Mouse (Mus musculus) heart, adult 2 months (tissue): ENCODE data around the gene Wrap53. TPM values are rescaled to one million over a fixed set of nuclear protein-coding genes. Genes with fewer than 3 reads are reported as not detected.

Experiments used
- DNase-seq, 2 experiments: peaks; one replicate each; pipeline ENCODE4 v3.0.0; 2021
- H3K27ac ChIP-seq: fragments of 200-600 bp; 2 replicates; pipeline ENCODE4 v1.8.1; 2022
- H3K27me3 ChIP-seq: fragments of 200-500 bp; 2 replicates; pipeline ENCODE4 v1.6.1; 2012; ENCODE audit warnings: mild to moderate bottlenecking, low read length, inconsistent platforms, mixed read lengths; ENCODE audit not compliant: control insufficient read depth, insufficient read depth
- H3K36me3 ChIP-seq: fragments of 200-500 bp; 2 replicates; pipeline ENCODE4 v1.6.1; 2012; ENCODE audit warnings: low read length, inconsistent platforms; ENCODE audit not compliant: control insufficient read depth, insufficient read depth
- H3K4me1 ChIP-seq: fragments of 200-500 bp; 2 replicates; pipeline ENCODE4 v1.6.1; 2011; ENCODE audit warnings: low read length; ENCODE audit not compliant: control insufficient read depth, insufficient read depth
- H3K4me3 ChIP-seq: fragments of 200-600 bp; 2 replicates; pipeline ENCODE4 v1.8.1; 2022
- H3K79me2 ChIP-seq: fragments of 200-500 bp; replicated peaks from 2 replicates; pipeline ENCODE4 v1.6.1; 2012; ENCODE audit warnings: mild to moderate bottlenecking, inconsistent platforms, low read length, moderate library complexity, mixed read lengths; ENCODE audit not compliant: control insufficient read depth, insufficient read depth
- H3K9ac ChIP-seq: fragments of 200-500 bp; 2 replicates; pipeline ENCODE4 v1.6.1; 2012; ENCODE audit warnings: low read depth, mild to moderate bottlenecking, control low read depth, inconsistent platforms, low read length, mixed read lengths
- CTCF ChIP-seq: fragments of 200-600 bp; IDR thresholded peaks from 2 replicates; pipeline ENCODE4 v1.8.1; 2022; ENCODE audit warnings: antibody characterized with exemption, mild to moderate bottlenecking, moderate library complexity
- EP300 ChIP-seq: fragments of 200-500 bp; IDR thresholded peaks from 2 replicates; pipeline ENCODE4 v1.6.1; 2011; ENCODE audit warnings: low read depth, low read length, control low read depth; ENCODE audit not compliant: insufficient read depth
- POLR2A ChIP-seq: fragments of 200-500 bp; IDR thresholded peaks from 2 replicates; pipeline ENCODE4 v1.6.1; 2011; ENCODE audit warnings: mild to moderate bottlenecking, low read depth, low read length, control low read depth; ENCODE audit not compliant: insufficient read depth
- WGBS: fragments of 180-500 bp; shearing (Covaris S2); methylation state at CpG from one replicate; pipeline ENCODE4 v1.1.7; 2018; 5-methylcytosine and 5-hydroxymethylcytosine counted together
- intact Hi-C: fragments of 180-260 bp; cut with DNase I; formaldehyde crosslinking; loops from one replicate; pipeline ENCODE4 v1.15.1; 2025
- polyA plus RNA-seq: library from polyadenylated mRNA; depleted of rRNA; stranded (reverse); fragments of >200 nt; gene quantifications from 2 replicates; pipeline ENCODE4 v1.2.3, GENCODE M21; 2012
- total RNA-seq, 2 experiments: library from RNA; stranded (reverse); gene quantifications; 2 replicates each; pipeline ENCODE4 v1.2.3; 2021

Wrap53 gene
- total and polyA plus RNA-seq, 3 experiments, result 5.4 to 10.1 (median 5.6) TPM

DNA sequence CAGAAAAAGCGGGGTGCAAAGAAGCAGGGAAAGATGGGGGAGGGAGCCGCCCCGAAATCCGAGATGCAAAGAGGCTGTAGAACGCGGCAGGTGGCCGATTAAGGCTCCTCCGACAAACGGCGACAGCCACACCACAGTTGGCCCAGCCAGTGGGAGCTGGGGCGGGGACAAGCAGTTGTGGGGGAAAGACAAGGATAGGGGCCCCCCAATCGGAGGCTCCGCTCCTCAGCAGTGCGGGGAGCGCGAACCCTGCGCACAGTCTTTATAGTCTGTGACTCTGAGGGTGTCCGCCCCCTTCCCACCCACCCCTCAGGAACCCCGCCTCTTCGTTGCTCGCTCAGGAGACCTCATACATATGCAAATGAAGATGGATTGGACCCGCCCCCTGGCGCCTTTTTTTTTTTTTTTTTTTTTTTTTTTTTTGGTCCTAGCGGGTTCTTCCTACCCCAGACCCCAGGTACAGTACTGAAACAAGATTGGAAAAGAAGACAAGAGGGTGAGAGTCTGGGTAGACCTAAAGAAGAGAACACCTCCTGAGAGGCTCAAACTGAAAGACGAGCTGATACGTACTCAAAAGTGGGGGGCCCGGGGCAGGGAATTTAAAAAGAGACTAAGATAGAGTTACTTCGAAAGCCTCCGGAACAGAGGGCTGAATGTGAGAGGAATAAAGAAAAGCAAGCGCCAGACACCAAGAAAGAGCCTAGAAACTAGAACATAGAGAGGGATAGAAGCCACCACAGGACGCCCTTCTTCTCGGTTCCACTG, 25.9 kb upstream of the Wrap53 start, which contains the start of gene Atp1b2:
Atp1b2 (minus strand) TSS at position 217 of the 765 bp plus-strand sequence.
- Histone ChIP-seq H3K36me3 (no peaks in the 10 kb centered on the region), H3K4me1 (peaks cover 8% of the 10 kb centered on the region), H3K4me3 (peak within 1 kb of the TSS; percentile 57), H3K9ac (peak within 1 kb of the TSS; percentile 71), H3K27ac (peak within 1 kb of the TSS; percentile 67), H3K27me3 (no peaks in the 10 kb centered on the region), H3K79me2 (no peaks in the 10 kb centered on the region)
- 4% methylated on average over 32 of the region's 32 CpGs for WGBS
- TF ChIP-seq CTCF, result no peak
- peak; percentile 89 for TF ChIP-seq POLR2A
- TF ChIP-seq EP300, result no peak
- intact Hi-C loops, result no loop called here
- DNase-seq, result peak; percentile 76

- Histone ChIP-seq H3K27me3 (no peaks in the 10 kb centered on the region), H3K4me1 (peaks cover 10% of the 10 kb centered on the region), H3K79me2 (no peaks in the 10 kb centered on the region), H3K9ac (peak overlapping the region; percentile 71), H3K4me3 (peak overlapping the region; percentile 57), H3K27ac (peak overlapping the region; percentile 67), H3K36me3 (no peaks in the 10 kb centered on the region)
- peak; percentile 35 to 45 for DNase-seq
- WGBS, result 1% methylated on average over 67 of the region's 73 CpGs
- intact Hi-C loops, result no loop called here
- TF ChIP-seq EP300 (no peak), POLR2A (0 out of 2 replicates have a peak, but pooled peaks have one; percentile 32), CTCF (no peak)
Observed at GRCm38 (mm10) chr11:69604795-69605664, 25.0 kb upstream of the Wrap53 start.

DNA sequence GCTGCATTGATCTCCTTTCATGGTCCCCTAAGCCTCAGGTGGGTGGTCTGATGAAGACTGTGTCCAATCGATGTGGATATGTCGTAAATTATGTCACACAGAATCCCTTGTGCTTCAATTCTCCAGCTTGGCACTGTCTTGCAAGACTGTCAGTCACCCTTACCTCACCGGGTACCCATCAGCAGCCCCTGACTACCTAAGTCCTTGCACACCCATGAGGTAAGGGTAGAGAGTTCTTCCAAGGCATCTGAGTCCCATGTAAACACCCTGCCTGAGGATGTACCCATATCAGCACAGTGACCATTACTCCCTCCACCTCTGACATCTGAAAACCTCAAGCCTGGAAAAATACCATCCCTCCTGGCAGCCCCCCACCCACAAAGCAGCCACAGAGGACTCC, 24.3 kb upstream of the Wrap53 start:
- H3K27ac ChIP-seq, result peak overlapping the region; percentile 32
- TF ChIP-seq CTCF (no peak), EP300 (no peak), POLR2A (no peak)
- WGBS, result 72% methylated on average over 3 of the region's 3 CpGs
- H3K36me3 ChIP-seq, result no peaks in the 10 kb centered on the region
- H3K79me2 ChIP-seq, result no peaks in the 10 kb centered on the region
- peak overlapping the region; percentile 71 for H3K9ac ChIP-seq
- intact Hi-C loops, result no loop called here
- no peak for DNase-seq
- H3K27me3 ChIP-seq, result no peaks in the 10 kb centered on the region
- H3K4me3 ChIP-seq, result no peak overlapping the region; the same call in 1 of the 2 replicates
- peaks cover 10% of the 10 kb centered on the region for H3K4me1 ChIP-seq

DNA sequence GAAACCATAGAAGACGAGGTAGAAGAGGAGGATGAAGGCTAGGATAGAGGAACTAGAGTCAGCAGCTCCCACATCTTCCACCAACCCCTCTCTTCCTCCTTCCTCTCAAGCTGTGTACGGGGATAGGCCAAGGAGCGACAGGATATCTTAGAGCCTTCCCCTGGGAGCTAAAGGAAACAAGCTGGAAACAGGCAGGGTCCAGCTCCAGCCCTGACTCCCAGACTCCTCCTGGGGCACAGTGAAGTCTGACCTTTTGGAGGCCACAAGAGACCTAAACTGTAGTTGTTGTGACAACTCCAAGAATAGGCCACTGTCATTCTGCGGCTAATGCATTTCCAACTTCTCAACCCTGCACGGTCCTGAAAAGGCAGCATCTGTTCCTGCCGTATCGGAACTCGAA, 23.5 kb upstream of the Wrap53 start:
- peak; percentile 33 to 49 for DNase-seq
- H3K4me1 ChIP-seq, result peaks cover 10% of the 10 kb centered on the region
- TF ChIP-seq CTCF (no peak), POLR2A (peak; percentile 18; the same call in 1 of the 2 replicates), EP300 (peak; percentile 29; the same call in 1 of the 2 replicates)
- no peaks in the 10 kb centered on the region for H3K36me3 ChIP-seq
- intact Hi-C loops, result loop anchor here (1.0 kb wide), 1 partner anchor 22 kb away; no protein-coding TSS in a partner anchor
- H3K9ac ChIP-seq, result no peak overlapping the region
- H3K27me3 ChIP-seq, result no peaks in the 10 kb centered on the region
- H3K4me3 ChIP-seq, result no peak overlapping the region
- H3K79me2 ChIP-seq, result no peaks in the 10 kb centered on the region
- H3K27ac ChIP-seq, result peak overlapping the region; percentile 51
- WGBS, result 32% methylated on average over 8 of the region's 8 CpGs

- intact Hi-C loops, result no loop called here
- Histone ChIP-seq H3K27ac (no peak overlapping the region), H3K79me2 (no peaks in the 10 kb centered on the region), H3K4me1 (peaks cover 10% of the 10 kb centered on the region), H3K27me3 (no peaks in the 10 kb centered on the region), H3K9ac (no peak overlapping the region), H3K36me3 (no peaks in the 10 kb centered on the region), H3K4me3 (no peak overlapping the region)
- TF ChIP-seq POLR2A (no peak), EP300 (no peak), CTCF (no peak)
- DNase-seq, result no peak
- WGBS, result 44% methylated on average over 3 of the region's 3 CpGs
Observed at GRCm38 (mm10) chr11:69601768-69602167, 21.7 kb upstream of the Wrap53 start.
